Mouse (Mus musculus) frontal cortex, postnatal 10 days (tissue): Measurements from ENCODE around the gene Hmg20a.

Experiments used
- DNase-seq, 2 experiments: peaks; one replicate each; pipeline ENCODE4 v3.0.0; 2022; ENCODE audit warnings: low spot score in 2 of 2, mixed read lengths in 1 of 2

Hmg20a gene

GRCm38 (mm10) chr9:56497181-56497864 lies 78.9 kb downstream of the Hmg20a start:
- DNase-seq: no peak

GRCm38 (mm10) chr9:56499324-56500067 lies 81.1 kb downstream of the Hmg20a start:
- no peak for DNase-seq

- no peak for DNase-seq
Observed at GRCm38 (mm10) chr9:56500893-56501590, 82.6 kb downstream of the Hmg20a start.

GRCm38 (mm10) chr9:56501721-56502542 lies 83.5 kb downstream of the Hmg20a start:
- no peak for DNase-seq

GRCm38 (mm10) chr9:56502543-56502971 lies 84.1 kb downstream of the Hmg20a start:
- DNase-seq: no peak

- DNase-seq: no peak
Observed at GRCm38 (mm10) chr9:56503621-56504500, 85.5 kb downstream of the Hmg20a start.

- no peak for DNase-seq
Observed at GRCm38 (mm10) chr9:56504511-56504910, 86.1 kb downstream of the Hmg20a start.

GRCm38 (mm10) chr9:56505083-56505792 lies 86.8 kb downstream of the Hmg20a start:
- DNase-seq: no peak

- peak; percentile 90 to 91 for DNase-seq
Observed at GRCm38 (mm10) chr9:56505793-56506755, 87.7 kb downstream of the Hmg20a start.

GRCm38 (mm10) chr9:56506931-56507681 lies 88.7 kb downstream of the Hmg20a start:
- peak in 1 of 2 experiments; percentile 27 for DNase-seq

- DNase-seq: no peak
Observed at GRCm38 (mm10) chr9:56507682-56508061, 89.3 kb downstream of the Hmg20a start.

GRCm38 (mm10) chr9:56508835-56509451 lies 90.5 kb downstream of the Hmg20a start:
- DNase-seq: no peak

- no peak for DNase-seq
Observed at GRCm38 (mm10) chr9:56510281-56510680, 91.9 kb downstream of the Hmg20a start.

GRCm38 (mm10) chr9:56512486-56512885 lies 94.1 kb downstream of the Hmg20a start:
- DNase-seq: no peak

GRCm38 (mm10) chr9:56515110-56515509 lies 96.7 kb downstream of the Hmg20a start:
- DNase-seq: no peak

- DNase-seq: no peak
Observed at GRCm38 (mm10) chr9:56516219-56516618, 97.8 kb downstream of the Hmg20a start.

- no peak for DNase-seq
Observed at GRCm38 (mm10) chr9:56516692-56517263, 98.4 kb downstream of the Hmg20a start.
